Mouse (Mus musculus) stomach, embryonic 14.5 days (tissue): ENCODE measurements around the gene Wnt3. TPM values are rescaled to one million over a fixed set of nuclear protein-coding genes. Genes with fewer than 3 reads are reported as not detected.

Source experiments
- ATAC-seq: fragments of 200-750 bp; cut with Nextera tagmentation; 2 replicates; pipeline ENCODE4 v1.8.0; 2017; ENCODE audit warnings: low read depth, moderate TSS enrichment; ENCODE audit not compliant: insufficient number of reproducible peaks, insufficient read depth, low FRiP score
- H3K27ac ChIP-seq: fragments of 300-500 bp; sonication (generic); 2 replicates; pipeline ENCODE4 v1.5.1; 2014; ENCODE audit warnings: mild to moderate bottlenecking, low read length, moderate library complexity, mixed read lengths
- H3K27me3 ChIP-seq: fragments of 300-500 bp; sonication (generic); 2 replicates; pipeline ENCODE4 v1.6.1; 2014; ENCODE audit warnings: low read length, control low read depth, mixed read lengths; ENCODE audit not compliant: control insufficient read depth, insufficient read depth
- H3K36me3 ChIP-seq: fragments of 300-500 bp; sonication (generic); 2 replicates; pipeline ENCODE4 v1.6.1; 2014; ENCODE audit warnings: mild to moderate bottlenecking, control low read depth, low read length, moderate library complexity, mixed read lengths; ENCODE audit not compliant: control insufficient read depth, insufficient read depth
- H3K4me1 ChIP-seq: fragments of 300-500 bp; sonication (generic); 2 replicates; pipeline ENCODE4 v1.6.1; 2014; ENCODE audit warnings: low read length, control low read depth, mixed read lengths; ENCODE audit not compliant: control insufficient read depth, insufficient read depth
- H3K4me2 ChIP-seq: fragments of 300-500 bp; sonication (generic); replicated peaks from 2 replicates; pipeline ENCODE4 v1.6.1; 2014; ENCODE audit warnings: low read depth, low read length, control low read depth
- H3K4me3 ChIP-seq: fragments of 300-500 bp; sonication (generic); 2 replicates; pipeline ENCODE4 v1.5.1; 2014; ENCODE audit warnings: low read depth, low read length, control low read depth
- H3K9ac ChIP-seq: fragments of 300-500 bp; sonication (generic); replicated peaks from 2 replicates; pipeline ENCODE4 v1.6.1; 2014; ENCODE audit warnings: low read depth, mild to moderate bottlenecking, control low read depth, low read length, moderate library complexity, mixed read lengths
- H3K9me3 ChIP-seq: fragments of 300-500 bp; sonication (generic); 2 replicates; pipeline ENCODE4 v1.6.1; 2016; ENCODE audit warnings: low read depth, low read length, control low read depth; ENCODE audit not compliant: control insufficient read depth
- WGBS: fragments of 180-500 bp; shearing (Covaris S2); extraction: QIAGEN DNeasy Blood & Tissue Kit; methylation state at CpG from one replicate; pipeline ENCODE4 v1.1.7; 2014; 5-methylcytosine and 5-hydroxymethylcytosine counted together
- polyA plus RNA-seq: library from polyadenylated mRNA; unstranded; fragments of >200 nt; fragmentation: Nextera tagmentation; extraction: Ambion mirVana; gene quantifications from 2 replicates; pipeline ENCODE4 v1.2.1, GENCODE M21; 2014

Gene Wnt3
- polyA plus RNA-seq, 1 experiment from 2014 or later = 0.07 TPM

GRCm38 (mm10) chr11:103840834-103841233 is 66.9 kb downstream of the Wnt3 start:
- no peaks in the 10 kb centered on the region for H3K36me3 ChIP-seq
- H3K4me3 ChIP-seq = no peak overlapping the region
- H3K9ac ChIP-seq = no peak overlapping the region
- H3K4me2 ChIP-seq = no peak overlapping the region
- H3K4me1 ChIP-seq = no peaks in the 10 kb centered on the region
- H3K9me3 ChIP-seq = no peaks in the 10 kb centered on the region
- H3K27ac ChIP-seq = no peak overlapping the region
- 19% methylated on average over 11 of the region's 11 CpGs for WGBS
- ATAC-seq = no peak
- no peaks in the 10 kb centered on the region for H3K27me3 ChIP-seq

- Histone ChIP-seq H3K9me3 (no peaks in the 10 kb centered on the region), H3K4me2 (no peak overlapping the region), H3K27ac (no peak overlapping the region), H3K36me3 (no peaks in the 10 kb centered on the region), H3K9ac (no peak overlapping the region), H3K27me3 (no peaks in the 10 kb centered on the region), H3K4me1 (no peaks in the 10 kb centered on the region), H3K4me3 (no peak overlapping the region)
- 90% methylated on average over 11 of the region's 11 CpGs for WGBS
- no peak for ATAC-seq
Observed at GRCm38 (mm10) chr11:103848287-103848686, 74.3 kb downstream of the Wnt3 start.

DNA sequence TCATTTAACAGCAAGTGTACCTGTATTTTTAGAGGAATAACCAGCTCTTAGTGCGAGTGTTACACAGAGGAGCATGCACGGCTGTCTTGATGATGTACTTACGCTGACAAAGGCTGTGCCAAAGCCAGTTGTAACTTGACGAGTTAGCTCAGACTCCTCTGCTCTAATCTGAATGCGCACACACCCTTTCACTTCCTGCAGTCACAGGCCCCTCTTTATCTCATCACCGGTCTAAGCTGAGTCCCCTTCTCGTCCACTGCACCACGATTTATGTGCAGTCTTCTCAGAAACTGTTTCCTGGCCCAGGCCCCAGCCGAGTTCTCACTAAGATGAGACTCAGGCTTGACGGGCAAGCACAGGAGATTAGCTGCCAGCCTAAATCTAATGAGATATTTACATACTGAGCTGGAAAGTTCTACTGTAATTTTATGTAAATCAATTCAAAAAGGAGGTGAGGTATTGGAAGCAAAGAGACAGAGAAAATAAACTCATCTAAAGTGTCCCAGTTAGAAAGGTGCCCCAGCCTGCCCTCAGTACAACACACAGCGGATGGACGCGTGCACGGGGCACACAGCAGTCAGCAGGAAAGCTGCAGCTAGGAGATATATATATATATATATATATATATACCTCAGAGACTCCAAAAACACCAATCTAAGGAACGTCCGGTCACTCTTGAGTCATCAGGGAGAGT is 78.8 kb downstream of the Wnt3 start:
- H3K9me3 ChIP-seq = no peaks in the 10 kb centered on the region
- H3K4me3 ChIP-seq = no peak overlapping the region
- no peak for ATAC-seq
- H3K4me2 ChIP-seq = no peak overlapping the region
- WGBS = 67% methylated on average over 16 of the region's 16 CpGs
- no peaks in the 10 kb centered on the region for H3K27me3 ChIP-seq
- H3K4me1 ChIP-seq = no peaks in the 10 kb centered on the region
- H3K27ac ChIP-seq = no peak overlapping the region
- no peaks in the 10 kb centered on the region; the same call in 1 of the 2 replicates for H3K36me3 ChIP-seq
- no peak overlapping the region for H3K9ac ChIP-seq

DNA sequence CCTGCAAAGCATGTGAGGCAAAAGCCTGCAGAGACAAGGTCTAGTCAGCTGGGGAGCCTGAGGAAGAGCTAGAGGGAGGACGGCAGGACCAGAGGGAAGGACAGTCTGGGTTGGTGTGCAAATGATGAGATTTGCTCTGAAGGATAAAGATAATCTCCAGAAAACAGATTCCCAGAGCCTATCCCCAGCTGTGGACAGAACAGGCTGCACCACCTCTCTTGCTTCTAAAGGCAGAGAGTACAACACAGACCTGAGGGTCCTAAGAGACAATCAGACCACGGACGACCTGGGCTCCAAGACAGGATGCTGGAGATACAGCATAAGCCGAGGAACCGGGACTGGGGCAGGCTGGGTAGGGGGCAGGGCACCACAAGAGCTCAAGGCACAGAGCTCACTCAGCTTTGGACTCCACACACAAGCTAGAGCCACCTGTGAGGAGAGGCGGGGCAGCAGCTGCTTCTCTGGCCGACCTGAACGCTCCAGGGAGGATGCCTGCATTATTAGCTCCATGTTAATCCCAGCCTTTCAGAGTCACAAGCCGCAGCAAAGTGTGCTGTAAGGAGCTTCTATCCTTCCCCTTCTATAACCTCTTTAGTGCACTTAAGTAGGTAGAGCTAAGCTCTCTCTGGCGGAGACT is 79.5 kb downstream of the Wnt3 start:
- Histone ChIP-seq H3K36me3 (no peaks in the 10 kb centered on the region; the same call in 1 of the 2 replicates), H3K9ac (no peak overlapping the region), H3K27ac (no peak overlapping the region), H3K4me3 (no peak overlapping the region), H3K4me1 (no peaks in the 10 kb centered on the region), H3K4me2 (no peak overlapping the region), H3K9me3 (no peaks in the 10 kb centered on the region), H3K27me3 (no peaks in the 10 kb centered on the region)
- 51% methylated on average over 10 of the region's 10 CpGs for WGBS
- ATAC-seq = no peak

DNA sequence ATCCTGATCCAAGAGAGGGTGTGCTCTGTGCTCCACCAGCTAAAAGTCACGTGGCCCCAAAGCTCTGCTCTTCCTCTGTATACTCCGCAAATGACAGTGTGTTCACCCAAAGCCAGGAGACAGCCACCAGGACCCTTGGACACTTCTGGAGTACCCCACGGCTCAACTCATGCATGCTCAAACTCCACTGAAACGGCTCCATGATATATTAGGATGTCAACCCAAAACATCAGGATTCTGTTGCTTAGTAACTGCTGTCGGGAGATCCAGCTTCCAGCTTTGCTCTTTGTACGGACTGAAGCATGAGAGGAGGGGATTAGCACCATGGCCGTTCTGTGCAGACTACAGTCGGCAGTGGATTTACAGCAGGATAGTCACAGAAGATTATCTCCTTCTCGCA is 80.3 kb downstream of the Wnt3 start:
- no peaks in the 10 kb centered on the region for H3K4me1 ChIP-seq
- no peaks in the 10 kb centered on the region for H3K27me3 ChIP-seq
- H3K4me2 ChIP-seq = no peak overlapping the region
- H3K9ac ChIP-seq = no peak overlapping the region
- ATAC-seq = no peak
- H3K27ac ChIP-seq = no peak overlapping the region
- H3K9me3 ChIP-seq = no peaks in the 10 kb centered on the region
- peaks cover 7% of the 10 kb centered on the region for H3K36me3 ChIP-seq
- H3K4me3 ChIP-seq = no peak overlapping the region
- WGBS = 62% methylated on average over 9 of the region's 9 CpGs

- no peaks in the 10 kb centered on the region for H3K27me3 ChIP-seq
- WGBS = 92% methylated on average over 7 of the region's 7 CpGs
Observed at GRCm38 (mm10) chr11:103856641-103857040, 82.7 kb downstream of the Wnt3 start.

DNA sequence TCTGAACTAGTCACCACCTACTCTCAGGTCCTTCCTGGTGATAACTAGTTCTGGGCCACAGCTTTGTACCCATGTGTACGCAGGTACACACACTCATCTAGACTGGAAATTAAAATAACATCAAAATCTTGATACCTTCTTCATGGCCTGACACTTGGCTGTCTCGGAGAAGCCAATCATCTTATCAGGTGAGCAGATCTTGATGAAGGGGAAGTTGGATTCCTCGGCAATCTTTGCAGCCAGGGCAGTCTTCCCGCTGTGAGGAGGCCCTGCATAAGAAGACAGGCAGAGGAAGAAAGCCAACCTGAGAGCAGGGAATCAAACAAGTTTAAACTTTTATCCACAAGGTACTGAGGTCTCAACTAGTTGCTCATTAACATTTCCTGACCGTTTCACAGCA is 84.8 kb downstream of the Wnt3 start:
- whole genome bisulfite sequencing = 62% methylated on average over 5 of the region's 5 CpGs
- H3K9ac ChIP-seq = no peak overlapping the region
- no peak overlapping the region for H3K27ac ChIP-seq
- H3K36me3 ChIP-seq = peaks cover 10% of the 10 kb centered on the region
- no peaks in the 10 kb centered on the region for H3K4me1 ChIP-seq
- no peak for ATAC-seq
- H3K9me3 ChIP-seq = no peaks in the 10 kb centered on the region
- H3K4me2 ChIP-seq = no peak overlapping the region
- no peaks in the 10 kb centered on the region for H3K27me3 ChIP-seq
- H3K4me3 ChIP-seq = no peak overlapping the region

More at GRCm38 (mm10) chr11:103856641-103857040, 82.7 kb downstream of the Wnt3 start:
- Histone ChIP-seq H3K9ac (no peak overlapping the region), H3K4me3 (no peak overlapping the region), H3K36me3 (peaks cover 10% of the 10 kb centered on the region), H3K4me2 (no peak overlapping the region), H3K9me3 (no peaks in the 10 kb centered on the region), H3K27ac (no peak overlapping the region), H3K4me1 (no peaks in the 10 kb centered on the region)
- no peak for ATAC-seq

DNA sequence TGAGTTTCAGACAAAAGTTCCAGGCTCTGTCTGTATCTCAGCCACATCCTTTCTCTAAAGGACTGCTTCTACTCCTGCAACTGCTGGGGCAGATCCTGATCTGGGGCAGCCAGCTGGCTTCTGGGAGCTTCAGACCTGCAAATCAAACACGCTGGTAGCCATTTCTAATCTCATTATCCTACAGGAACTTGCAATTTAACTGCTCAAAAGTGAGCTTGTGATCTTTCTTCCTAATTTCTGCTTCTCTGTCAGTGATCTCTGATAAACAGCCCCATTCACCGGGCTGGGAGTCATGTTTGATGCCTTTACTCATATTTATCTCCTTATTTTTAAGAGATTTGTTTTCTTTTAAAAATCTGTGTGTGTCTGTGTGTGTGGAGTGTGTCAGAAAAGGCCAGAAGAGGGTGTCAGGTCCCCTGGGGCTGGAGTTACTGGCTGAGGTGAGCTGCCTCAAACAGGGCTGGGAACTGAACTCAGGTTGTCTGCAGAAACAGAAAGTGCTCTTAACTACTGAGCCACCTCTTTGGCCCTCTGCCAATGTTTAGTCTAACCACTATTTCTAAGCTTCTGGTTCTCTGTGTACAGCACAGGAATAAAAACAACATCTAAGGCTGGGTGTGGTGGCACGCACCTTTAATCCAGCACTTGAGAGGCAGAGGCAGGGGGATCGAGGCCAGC is 86.1 kb downstream of the Wnt3 start:
- Histone ChIP-seq H3K4me3 (no peak overlapping the region), H3K4me1 (no peaks in the 10 kb centered on the region), H3K9ac (no peak overlapping the region), H3K4me2 (no peak overlapping the region), H3K27ac (no peak overlapping the region), H3K9me3 (no peaks in the 10 kb centered on the region), H3K27me3 (no peaks in the 10 kb centered on the region), H3K36me3 (peaks cover 10% of the 10 kb centered on the region)
- no peak for ATAC-seq
- 75% methylated on average over 4 of the region's 4 CpGs for WGBS
